Mouse (Mus musculus) thymus, postnatal 25 days (tissue): ENCODE results near the gene Usp6nl.
A peak's percentile ranks its signal among the peaks of the same experiment; 100 is the strongest.

Experiments used
- DNase-seq: peaks from one replicate; pipeline ENCODE4 v3.0.0; 2022

Gene Usp6nl

GRCm38 (mm10) chr2:6378590-6379205, 56.2 kb downstream of the Usp6nl start:
- DNase-seq = no peak

GRCm38 (mm10) chr2:6379731-6380212, 57.3 kb downstream of the Usp6nl start:
- no peak for DNase-seq

GRCm38 (mm10) chr2:6380401-6380800, 57.9 kb downstream of the Usp6nl start:
- no peak for DNase-seq

GRCm38 (mm10) chr2:6384407-6385146, 62.1 kb downstream of the Usp6nl start:
- no peak for DNase-seq

GRCm38 (mm10) chr2:6389162-6389561, 66.7 kb downstream of the Usp6nl start:
- no peak for DNase-seq

- DNase-seq = no peak
These were observed 68.8 kb downstream of the Usp6nl start for GRCm38 (mm10) chr2:6391261-6391660.

GRCm38 (mm10) chr2:6391940-6392339, 69.5 kb downstream of the Usp6nl start:
- DNase-seq = no peak

GRCm38 (mm10) chr2:6395851-6396625, 73.6 kb downstream of the Usp6nl start:
- no peak for DNase-seq

GRCm38 (mm10) chr2:6396626-6397146, 74.2 kb downstream of the Usp6nl start:
- DNase-seq = no peak

GRCm38 (mm10) chr2:6397166-6397565, 74.7 kb downstream of the Usp6nl start:
- no peak for DNase-seq

GRCm38 (mm10) chr2:6398826-6399225, 76.4 kb downstream of the Usp6nl start:
- no peak for DNase-seq

- no peak for DNase-seq
These were observed 78.6 kb downstream of the Usp6nl start for GRCm38 (mm10) chr2:6401039-6401438.

- DNase-seq = no peak
These were observed 80.9 kb downstream of the Usp6nl start for GRCm38 (mm10) chr2:6403375-6403774.

- DNase-seq = no peak
These were observed 81.5 kb downstream of the Usp6nl start for GRCm38 (mm10) chr2:6403991-6404390.

- no peak for DNase-seq
These were observed 82.2 kb downstream of the Usp6nl start for GRCm38 (mm10) chr2:6404627-6405026.

GRCm38 (mm10) chr2:6405059-6406033, 82.9 kb downstream of the Usp6nl start:
- DNase-seq = peak; percentile 67

GRCm38 (mm10) chr2:6407711-6408110, 85.2 kb downstream of the Usp6nl start:
- no peak for DNase-seq

GRCm38 (mm10) chr2:6412645-6413044, 90.2 kb downstream of the Usp6nl start:
- no peak for DNase-seq

GRCm38 (mm10) chr2:6413723-6414122, 91.3 kb downstream of the Usp6nl start:
- no peak for DNase-seq

GRCm38 (mm10) chr2:6414400-6414799, 91.9 kb downstream of the Usp6nl start:
- no peak for DNase-seq

- no peak for DNase-seq
These were observed 94.7 kb downstream of the Usp6nl start for GRCm38 (mm10) chr2:6417158-6417557.
